Mouse (Mus musculus) stomach, postnatal 0 days (tissue): ENCODE data around the gene N4bp2l2.

Source experiments
- CTCF ChIP-seq: IDR thresholded peaks from 2 replicates; pipeline ENCODE4 v1.5.1; 2016; ENCODE audit warnings: antibody characterized with exemption, low read depth, mild to moderate bottlenecking, moderate library complexity
- EP300 ChIP-seq: optimal IDR thresholded peaks from 2 replicates; pipeline ENCODE3; 2016; ENCODE audit warnings: antibody characterized with exemption

- peak; percentile 98 for TF ChIP-seq CTCF
- peak; percentile 37 for TF ChIP-seq EP300
Measured at GRCm38 (mm10) chr5:150665132-150665954, 640 bp downstream of the N4bp2l2 start.
